Mouse (Mus musculus) lung, postnatal 0 days (tissue): ENCODE measurements around the gene Hdc. TPM values are rescaled to one million over a fixed set of nuclear protein-coding genes. Genes with fewer than 3 reads are reported as not detected.

Experiments
- ATAC-seq: fragments of 200-750 bp; cut with Nextera tagmentation; 2 replicates; pipeline ENCODE4 v1.8.0; 2017; ENCODE audit warnings: moderate library complexity
- DNase-seq: peaks from one replicate; pipeline ENCODE4 v3.0.0-alpha.2; 2016; ENCODE audit warnings: low spot score
- H3K27ac ChIP-seq: fragments of 300-500 bp; sonication (generic); 2 replicates; pipeline ENCODE4 v1.5.1; 2014; ENCODE audit warnings: antibody characterized with exemption, mild to moderate bottlenecking, low read length, mixed read lengths
- H3K27me3 ChIP-seq: fragments of 300-500 bp; sonication (generic); replicated peaks from 2 replicates; pipeline ENCODE4 v1.6.1; 2014; ENCODE audit warnings: low read length, mixed read lengths; ENCODE audit not compliant: insufficient read depth
- H3K36me3 ChIP-seq: fragments of 300-500 bp; sonication (generic); 2 replicates; pipeline ENCODE4 v1.6.1; 2014; ENCODE audit warnings: low read length, mixed read lengths; ENCODE audit not compliant: insufficient read depth
- H3K4me1 ChIP-seq: fragments of 300-500 bp; sonication (generic); 2 replicates; pipeline ENCODE4 v1.6.1; 2014; ENCODE audit warnings: antibody characterized with exemption, low read depth, low read length, mixed read lengths; ENCODE audit not compliant: insufficient read depth
- H3K4me2 ChIP-seq: fragments of 300-500 bp; sonication (generic); replicated peaks from 2 replicates; pipeline ENCODE4 v1.6.1; 2014; ENCODE audit warnings: low read depth, mild to moderate bottlenecking, low read length, moderate library complexity, mixed read lengths
- H3K4me3 ChIP-seq: fragments of 300-500 bp; sonication (generic); 2 replicates; pipeline ENCODE4 v1.5.1; 2014; ENCODE audit warnings: low read depth, low read length
- H3K9ac ChIP-seq: fragments of 300-500 bp; sonication (generic); replicated peaks from 2 replicates; pipeline ENCODE4 v1.6.1; 2014; ENCODE audit warnings: low read depth, mild to moderate bottlenecking
- H3K9me3 ChIP-seq: fragments of 300-500 bp; sonication (generic); 2 replicates; pipeline ENCODE4 v1.6.1; 2016; ENCODE audit warnings: low read length, mixed read lengths
- CTCF ChIP-seq: IDR thresholded peaks from 2 replicates; pipeline ENCODE4 v1.5.1; 2016; ENCODE audit warnings: antibody characterized with exemption, mild to moderate bottlenecking
- EP300 ChIP-seq: IDR thresholded peaks from 2 replicates; pipeline ENCODE4 v1.6.1; 2016; ENCODE audit warnings: antibody characterized with exemption, mild to moderate bottlenecking, control low read depth
- WGBS: fragments of 180-500 bp; shearing (Covaris S2); extraction: QIAGEN DNeasy Blood & Tissue Kit; methylation state at CpG from one replicate; pipeline ENCODE4 v1.1.7; 2014; 5-methylcytosine and 5-hydroxymethylcytosine counted together
- polyA plus RNA-seq: library from polyadenylated mRNA; unstranded; fragments of >200 nt; fragmentation: Nextera tagmentation; extraction: Ambion mirVana; gene quantifications from 2 replicates; pipeline ENCODE4 v1.2.1, GENCODE M21; 2015

Hdc gene
- polyA plus RNA-seq, 1 experiment from 2014 or later = 35.2 TPM

- H3K27me3 ChIP-seq = no peaks in the 10 kb centered on the region
- H3K4me3 ChIP-seq = no peak overlapping the region
- H3K27ac ChIP-seq = peak overlapping the region; percentile 51
- DNase-seq (peak; percentile 75), ATAC-seq (peak; percentile 74)
- WGBS = 68% methylated on average over 20 of the region's 20 CpGs
- H3K9me3 ChIP-seq = no peaks in the 10 kb centered on the region
- peak overlapping the region; percentile 3; the same call in 1 of the 2 replicates for H3K4me2 ChIP-seq
- H3K36me3 ChIP-seq = no peaks in the 10 kb centered on the region
- TF ChIP-seq EP300 (peak; percentile 51; the same call in 1 of the 2 replicates), CTCF (no peak)
- no peak overlapping the region for H3K9ac ChIP-seq
- no peaks in the 10 kb centered on the region for H3K4me1 ChIP-seq
Measured at GRCm38 (mm10) chr2:126597279-126598241, 21.5 kb downstream of the Hdc start.

- WGBS = 85% methylated on average over 7 of the region's 7 CpGs
- no peak for ATAC-seq
- H3K4me1 ChIP-seq = no peaks in the 10 kb centered on the region
- H3K9ac ChIP-seq = no peak overlapping the region
- H3K4me2 ChIP-seq = no peak overlapping the region
- H3K4me3 ChIP-seq = no peak overlapping the region
- H3K9me3 ChIP-seq = no peaks in the 10 kb centered on the region
- no peak for DNase-seq
- H3K27ac ChIP-seq = peak overlapping the region; percentile 51; the same call in 1 of the 2 replicates
- H3K36me3 ChIP-seq = no peaks in the 10 kb centered on the region
- no peak for TF ChIP-seq CTCF
- no peak for TF ChIP-seq EP300
- H3K27me3 ChIP-seq = no peaks in the 10 kb centered on the region
Measured at GRCm38 (mm10) chr2:126596347-126597072, 22.6 kb downstream of the Hdc start.

GRCm38 (mm10) chr2:126593831-126594610 lies 25.1 kb downstream of the Hdc start:
- DNase-seq = peak; percentile 86
- H3K9ac ChIP-seq = 0 out of 2 replicates have a peak overlapping the region, but pooled peaks have one; percentile 29
- H3K4me2 ChIP-seq = peak overlapping the region; percentile 59
- TF ChIP-seq CTCF = peak; percentile 94
- TF ChIP-seq EP300 = no peak
- no peaks in the 10 kb centered on the region for H3K27me3 ChIP-seq
- ATAC-seq = peak; percentile 59
- peak overlapping the region; percentile 37 for H3K4me3 ChIP-seq
- H3K9me3 ChIP-seq = no peaks in the 10 kb centered on the region
- H3K4me1 ChIP-seq = no peaks in the 10 kb centered on the region
- 26% methylated on average over 26 of the region's 26 CpGs for WGBS
- no peak overlapping the region for H3K27ac ChIP-seq
- no peaks in the 10 kb centered on the region for H3K36me3 ChIP-seq

- H3K27ac ChIP-seq = no peak overlapping the region
- TF ChIP-seq CTCF = no peak
- no peak for TF ChIP-seq EP300
- DNase-seq = no peak
- H3K4me3 ChIP-seq = no peak overlapping the region
- H3K36me3 ChIP-seq = no peaks in the 10 kb centered on the region
- no peaks in the 10 kb centered on the region for H3K27me3 ChIP-seq
- 90% methylated on average over 4 of the region's 4 CpGs for WGBS
- ATAC-seq = no peak
- H3K9me3 ChIP-seq = no peaks in the 10 kb centered on the region
- no peak overlapping the region for H3K9ac ChIP-seq
- H3K4me2 ChIP-seq = no peak overlapping the region
- no peaks in the 10 kb centered on the region for H3K4me1 ChIP-seq
Measured at GRCm38 (mm10) chr2:126591304-126591703, 27.8 kb downstream of the Hdc start.

GRCm38 (mm10) chr2:126587468-126587867 lies 31.6 kb downstream of the Hdc start:
- H3K4me3 ChIP-seq = no peak overlapping the region
- no peak overlapping the region for H3K9ac ChIP-seq
- no peak for DNase-seq
- no peaks in the 10 kb centered on the region for H3K36me3 ChIP-seq
- H3K27ac ChIP-seq = no peak overlapping the region
- no peak overlapping the region for H3K4me2 ChIP-seq
- ATAC-seq = no peak
- no peaks in the 10 kb centered on the region for H3K9me3 ChIP-seq
- H3K27me3 ChIP-seq = no peaks in the 10 kb centered on the region
- H3K4me1 ChIP-seq = no peaks in the 10 kb centered on the region
- no peak for TF ChIP-seq CTCF
- TF ChIP-seq EP300 = no peak; the same call in 1 of the 2 replicates
- 59% methylated on average over 3 of the region's 3 CpGs for WGBS
